Mouse (Mus musculus): ENCODE measurements at regions not wholly inside any gene's neighbourhood (a gene's known extent, or its start where the extent isn't known, plus 50 kb on each side); places are given as distances from the start of the nearest gene placed in this dataset.
A peak's percentile ranks its signal among the peaks of the same experiment; 100 is the strongest.
"Not testable (repeated sequence)": the region's sequence is repeated elsewhere in the genome, so short reads cannot be mapped to it uniquely, and the experiment has no call there.

- peak; percentile 82 for DNase-seq (ENCODE audit: low spot score)
Measured at GRCm38 (mm10) chr3:80079801-80080418, 195.6 kb downstream of the Fam198b start.

DNA sequence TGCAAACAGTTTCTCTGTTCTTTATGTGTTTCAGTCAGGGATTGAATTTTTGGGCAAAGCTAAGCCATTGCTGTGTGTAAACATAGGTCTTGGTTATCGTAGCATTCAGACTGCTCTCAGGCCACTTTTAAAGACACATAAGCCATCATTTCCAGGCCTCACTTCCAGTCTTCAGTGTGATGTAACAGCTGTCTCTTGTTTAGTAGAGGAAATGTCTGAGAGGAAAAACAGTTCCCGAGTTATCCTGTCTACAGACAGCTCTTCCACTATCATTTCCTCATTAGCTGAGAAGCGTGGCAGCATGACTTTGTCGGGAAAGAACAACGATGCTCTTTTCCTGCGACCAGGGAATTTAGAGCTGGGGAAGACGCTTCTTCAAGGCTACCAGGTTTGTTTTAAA, 196.9 kb downstream of the Fam198b start:
- no peak for DNase-seq (ENCODE audit: low spot score)

- DNase-seq (ENCODE audit: low spot score) = no peak
Measured at GRCm38 (mm10) chr3:80082780-80083519, 198.6 kb downstream of the Fam198b start.

- DNase-seq (ENCODE audit: low spot score) = no peak
Measured at GRCm38 (mm10) chr3:80084168-80084567, 199.8 kb downstream of the Fam198b start.

DNA sequence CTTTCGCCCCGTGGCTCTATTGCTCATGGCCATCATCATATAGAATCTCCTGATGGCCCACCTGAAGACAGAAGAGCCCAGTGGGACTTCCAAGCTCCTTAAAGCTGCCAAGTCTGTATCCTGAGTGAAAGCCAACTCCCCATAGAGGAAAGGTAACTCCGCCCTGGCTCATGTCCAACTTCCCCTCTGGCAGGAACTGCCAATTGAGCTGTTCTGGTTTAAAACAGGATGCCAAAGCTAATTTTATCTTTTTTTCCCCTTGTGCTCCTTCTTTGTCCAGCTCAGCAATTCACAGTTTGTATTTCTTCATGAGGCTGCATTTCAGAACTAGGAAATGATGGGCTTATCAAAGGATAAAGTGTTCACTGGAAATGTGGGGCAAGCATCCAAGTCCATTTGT, 215.3 kb downstream of the Fam198b start:
- no peak for DNase-seq (ENCODE audit: low spot score)

DNA sequence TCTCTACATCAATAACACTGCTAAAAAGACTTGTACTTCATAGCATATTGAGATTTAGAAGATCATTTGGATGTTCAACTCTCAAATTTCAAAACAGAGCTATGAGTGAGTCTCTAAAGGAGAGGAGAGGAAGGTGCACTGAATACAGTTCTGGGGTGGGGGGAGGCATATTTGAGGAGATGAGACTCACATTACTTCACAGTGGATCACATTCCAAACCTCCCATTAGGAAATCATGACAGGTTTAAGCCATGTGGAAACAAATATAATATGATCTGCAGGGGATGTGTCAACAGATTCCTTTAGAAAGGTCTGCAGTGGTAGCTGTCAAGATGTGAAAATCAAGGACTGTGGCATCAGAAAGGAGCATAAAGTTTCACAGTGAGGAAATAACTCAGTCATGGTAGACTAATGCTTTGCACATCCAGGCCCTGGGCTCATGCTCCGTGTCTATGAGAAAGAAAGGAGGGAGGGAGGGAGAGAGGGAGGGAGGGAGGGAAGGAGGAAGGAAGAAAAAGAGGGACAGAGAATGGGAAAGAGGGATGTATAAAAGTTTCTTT, 235.9 kb downstream of the Fam198b start:
- no peak for DNase-seq (ENCODE audit: low spot score)

GRCm38 (mm10) chr3:80123666-80124065, 239.3 kb downstream of the Fam198b start:
- DNase-seq (ENCODE audit: low spot score) = no peak

- DNase-seq (ENCODE audit: low spot score) = no peak
Measured at GRCm38 (mm10) chr3:80124621-80125020, 240.3 kb downstream of the Fam198b start.

DNA sequence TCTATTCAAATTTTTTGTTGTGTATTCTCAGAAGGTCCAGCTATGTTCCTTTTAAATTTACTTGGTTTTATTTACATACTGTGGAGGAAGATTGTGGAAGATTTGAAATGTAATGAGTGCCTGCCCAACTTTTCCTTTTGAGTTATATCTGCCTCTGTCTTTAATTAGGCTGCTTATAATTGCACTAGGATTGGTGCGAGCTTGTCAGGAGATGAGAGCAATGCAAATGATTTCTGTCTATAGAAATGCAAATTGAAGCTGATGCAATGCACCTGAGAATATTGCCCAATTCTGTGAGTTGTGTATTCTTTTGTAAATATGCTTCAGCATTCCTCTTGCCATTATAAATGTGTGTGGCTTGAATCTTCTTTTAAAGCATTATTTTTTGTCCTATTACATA, 257.4 kb downstream of the Fam198b start:
- DNase-seq (ENCODE audit: low spot score) = no peak

DNA sequence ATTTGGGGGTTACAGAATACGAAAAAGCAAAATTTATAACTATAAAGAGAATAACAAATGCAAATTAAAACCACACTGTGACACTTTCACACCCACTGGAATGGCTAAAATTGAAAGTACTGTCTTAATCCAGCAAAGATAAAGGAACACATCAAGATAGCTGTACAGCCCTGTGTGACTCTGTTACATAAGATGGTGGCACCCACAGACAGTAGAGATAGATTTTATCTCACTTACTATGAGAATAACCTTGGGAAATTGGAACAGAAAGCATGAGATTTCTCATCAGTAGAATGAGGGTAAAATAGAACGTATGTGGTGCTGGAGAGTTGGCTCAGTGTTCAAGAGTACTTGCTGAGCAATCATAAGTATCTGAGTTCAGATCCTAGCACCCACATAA, 276.1 kb downstream of the Fam198b start:
- no peak for DNase-seq (ENCODE audit: low spot score)

GRCm38 (mm10) chr3:80181749-80182148, 297.4 kb downstream of the Fam198b start:
- DNase-seq (ENCODE audit: low spot score) = no peak

DNA sequence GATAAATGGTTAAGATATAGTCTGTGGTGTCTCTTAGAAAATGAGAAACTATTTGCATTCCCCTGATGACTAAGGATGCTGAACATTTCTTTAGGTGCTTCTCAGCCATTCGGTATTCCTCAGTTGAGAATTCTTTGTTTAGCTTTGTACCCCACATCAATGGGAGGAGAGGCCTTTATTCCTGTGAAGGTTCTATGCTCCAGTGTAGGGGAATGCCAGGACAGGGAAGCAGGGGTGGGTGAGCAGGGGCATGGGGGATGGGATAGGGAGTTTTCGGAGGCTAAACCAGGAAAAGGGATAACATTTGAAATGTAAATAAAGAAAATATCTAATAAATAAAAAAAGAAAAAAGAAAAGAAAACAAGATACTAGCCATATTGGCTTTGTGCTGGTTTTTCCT, 297.8 kb downstream of the Fam198b start:
- DNase-seq (ENCODE audit: low spot score) = not testable (repeated sequence)

DNA sequence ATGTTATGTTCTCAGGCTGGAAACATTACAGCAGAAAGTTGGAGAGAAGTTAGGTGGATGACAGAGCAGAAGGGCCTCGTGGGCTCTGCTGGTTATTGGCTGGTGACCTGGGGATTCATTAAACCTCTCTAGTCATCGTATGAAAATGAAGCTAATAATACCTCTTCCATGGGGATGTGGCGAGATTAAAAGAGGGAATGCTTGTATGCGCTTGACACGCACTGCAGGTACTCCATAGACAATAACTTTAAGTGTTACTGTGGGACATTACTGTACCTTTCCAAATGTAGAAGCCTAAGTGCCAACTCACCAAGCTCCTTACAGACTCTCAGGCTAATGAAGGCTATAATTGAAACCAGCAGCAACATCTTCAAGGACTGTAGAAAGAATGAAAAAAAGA, 303.1 kb downstream of the Fam198b start:
- no peak for DNase-seq (ENCODE audit: low spot score)

DNA sequence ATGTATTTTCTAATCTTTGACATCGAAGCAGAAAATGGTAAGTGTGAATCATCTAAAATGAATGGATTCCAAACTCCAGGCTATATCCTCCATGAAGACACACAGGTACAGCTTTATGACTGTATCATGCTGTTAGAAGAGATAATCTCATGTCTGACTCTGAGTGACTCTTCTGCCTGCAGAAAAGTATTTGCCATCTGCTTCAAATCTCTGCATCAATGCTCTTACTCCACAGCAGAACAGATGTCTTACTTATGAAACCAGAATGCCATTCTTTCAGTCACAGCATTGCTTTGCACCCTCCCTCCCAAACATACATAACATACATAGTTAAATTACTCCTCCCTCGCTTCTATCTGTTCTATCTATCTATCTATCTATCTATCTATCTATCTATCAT, 316.6 kb downstream of the Fam198b start:
- DNase-seq (ENCODE audit: low spot score) = no peak

DNA sequence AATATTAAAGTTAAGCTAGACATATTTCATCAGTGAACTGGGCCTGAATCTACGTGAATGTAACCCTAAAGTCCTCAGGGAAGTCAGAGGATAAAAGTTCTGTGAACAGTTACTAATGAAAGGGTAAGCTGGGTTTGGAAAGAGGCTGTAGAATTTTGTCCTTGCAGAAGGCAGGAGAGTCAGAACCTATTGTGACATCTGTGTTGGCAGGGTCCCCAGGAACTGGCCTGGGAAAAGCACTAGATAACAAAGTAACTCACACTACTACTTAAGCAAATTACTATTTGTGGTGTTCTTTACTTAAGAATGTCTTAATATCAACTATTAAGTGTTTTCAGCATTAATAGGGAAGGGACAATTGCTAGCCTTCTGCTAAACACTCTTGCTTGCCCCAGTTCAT, 320.5 kb downstream of the Fam198b start:
- DNase-seq (ENCODE audit: low spot score) = no peak

GRCm38 (mm10) chr3:80205351-80205750, 321.0 kb downstream of the Fam198b start:
- DNase-seq (ENCODE audit: low spot score) = no peak

DNA sequence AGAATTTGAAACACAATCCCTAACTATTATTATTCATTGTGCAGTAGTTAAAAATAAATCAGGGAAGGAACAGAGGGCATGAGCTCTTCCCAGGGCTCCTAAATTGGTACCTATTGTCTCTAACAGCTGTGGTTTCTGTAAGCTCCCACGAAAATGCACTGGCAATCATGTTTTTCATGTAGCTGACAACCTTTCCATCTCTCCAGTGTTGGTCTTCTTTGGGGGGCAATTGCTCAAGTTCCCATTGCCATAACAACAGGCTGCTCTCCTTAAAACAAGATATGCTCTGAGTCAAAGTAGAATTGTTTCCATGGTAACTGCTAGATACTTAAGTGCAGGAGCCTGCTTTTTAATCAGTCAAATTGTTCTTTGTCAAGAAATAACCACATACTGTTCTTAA, 322.7 kb downstream of the Fam198b start:
- no peak for DNase-seq (ENCODE audit: low spot score)

DNA sequence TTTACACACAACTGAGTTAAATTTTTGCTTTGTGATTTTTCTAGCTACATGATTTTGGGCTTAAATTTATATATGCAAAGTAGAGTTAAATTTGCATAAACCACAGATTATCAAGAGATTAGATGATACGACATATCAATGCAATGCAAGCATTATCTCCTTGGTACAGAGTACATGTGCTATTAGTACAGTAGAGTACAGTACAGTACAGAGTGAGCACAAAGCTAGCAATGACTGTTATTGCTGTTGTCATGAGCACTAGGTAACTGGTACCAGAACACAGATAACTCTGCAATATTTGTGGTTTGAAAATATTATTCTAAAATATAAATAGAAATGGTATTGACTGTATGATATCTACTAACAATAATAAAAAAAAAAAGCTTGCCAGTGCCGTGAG, 323.7 kb downstream of the Fam198b start:
- DNase-seq (ENCODE audit: low spot score) = no peak

GRCm38 (mm10) chr3:80209596-80209995, 325.3 kb downstream of the Fam198b start:
- DNase-seq (ENCODE audit: low spot score) = no peak

DNA sequence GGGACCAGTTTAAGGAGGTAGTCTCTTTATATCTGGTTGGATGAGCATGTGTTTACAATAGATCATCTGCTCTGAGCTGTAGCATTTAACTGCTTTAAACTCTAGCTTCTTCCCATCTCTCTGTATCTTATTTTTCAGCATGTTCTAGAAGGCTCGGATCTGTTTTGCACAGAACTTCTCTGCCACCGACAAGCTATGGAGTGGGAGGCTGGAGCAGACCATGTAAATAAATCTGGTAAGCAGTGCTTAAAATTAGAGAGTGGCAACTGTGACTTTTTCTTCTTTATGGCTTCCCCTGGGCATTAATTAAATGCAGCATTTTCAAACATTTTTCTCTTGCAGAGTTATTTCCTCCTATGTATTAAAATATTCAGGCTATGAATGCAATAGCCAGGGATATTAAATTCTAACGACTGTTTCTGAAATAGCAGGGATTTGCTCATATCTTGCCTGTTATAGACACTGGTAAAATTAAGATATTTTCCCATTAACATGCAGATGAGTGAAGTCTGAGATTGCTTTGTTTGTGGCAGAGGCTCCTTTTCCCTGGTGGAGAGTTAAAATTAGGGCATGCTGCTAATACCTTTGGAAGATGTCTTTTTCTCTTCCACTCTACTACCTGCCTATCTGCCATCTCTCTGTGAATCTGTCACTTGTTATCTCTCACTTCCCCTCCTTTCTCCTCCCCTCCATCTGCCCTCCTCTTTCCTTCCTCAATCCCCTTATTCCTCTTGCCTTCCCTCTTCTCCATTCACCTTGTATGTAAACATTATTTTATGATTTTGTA, 327.2 kb downstream of the Fam198b start:
- no peak for DNase-seq (ENCODE audit: low spot score)

GRCm38 (mm10) chr3:80248611-80249010, 364.3 kb downstream of the Fam198b start:
- no peak for DNase-seq (ENCODE audit: low spot score)

DNA sequence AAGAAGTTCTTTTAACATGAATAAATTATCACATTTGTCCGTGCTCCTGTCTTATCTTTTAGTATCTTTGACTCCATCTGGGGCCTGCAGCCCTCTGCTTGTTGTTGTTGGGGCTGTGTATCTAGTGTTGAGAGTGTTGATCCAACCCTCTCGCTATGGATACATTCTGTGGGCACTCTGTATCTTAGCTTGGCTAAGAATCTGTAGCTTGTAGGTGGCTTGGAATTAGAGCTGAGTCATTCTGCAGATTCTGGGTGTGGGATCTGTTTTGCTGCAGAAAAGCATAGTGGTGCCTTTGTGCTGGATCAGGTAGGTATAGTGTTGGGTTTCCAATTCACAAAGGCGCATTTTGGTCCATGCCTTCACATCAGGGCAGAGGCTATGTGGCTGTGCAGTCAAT, 365.6 kb downstream of the Fam198b start:
- DNase-seq (ENCODE audit: low spot score) = no peak

DNA sequence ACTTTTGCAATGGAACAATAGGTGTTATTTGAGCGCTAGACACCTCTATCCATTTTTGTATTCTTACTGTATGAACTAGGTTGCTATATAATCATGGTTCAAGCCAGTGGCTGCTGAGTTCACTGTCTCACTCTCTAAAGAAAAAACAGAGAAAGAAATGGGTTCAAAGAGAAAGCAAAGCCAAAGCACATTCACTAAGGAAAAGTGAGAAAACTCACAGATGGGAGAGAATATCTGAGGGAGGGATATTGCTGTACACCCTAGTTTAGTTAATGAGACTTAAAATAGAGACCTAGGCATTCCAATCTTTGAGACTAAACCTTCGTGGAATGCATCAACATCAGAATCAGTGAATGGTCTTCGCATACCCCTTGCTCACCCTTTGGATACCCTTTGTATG, 371.0 kb downstream of the Fam198b start:
- no peak for DNase-seq (ENCODE audit: low spot score)

All from embryo, embryonic 10.5 days (tissue).